Mouse (Mus musculus) hindbrain, postnatal 0 days (tissue): ENCODE measurements around the gene Cpa1. TPM values are rescaled to one million over a fixed set of nuclear protein-coding genes. Genes with fewer than 3 reads are reported as not detected.

Experiments
- ATAC-seq: fragments of 200-750 bp; cut with Nextera tagmentation; 2 replicates; pipeline ENCODE4 v1.8.0; 2017; ENCODE audit warnings: mild to moderate bottlenecking, moderate TSS enrichment, moderate library complexity
- DNase-seq: peaks from one replicate; pipeline ENCODE4 v3.0.0-alpha.2; 2015; ENCODE audit warnings: low spot score
- H3K27ac ChIP-seq: fragments of 300-500 bp; sonication (generic); 2 replicates; pipeline ENCODE4 v1.5.1; 2014; ENCODE audit warnings: mild to moderate bottlenecking
- H3K27me3 ChIP-seq: fragments of 300-500 bp; sonication (generic); 2 replicates; pipeline ENCODE4 v1.6.1; 2014; ENCODE audit warnings: low read length, mixed read lengths; ENCODE audit not compliant: insufficient read depth
- H3K36me3 ChIP-seq: fragments of 300-500 bp; sonication (generic); 2 replicates; pipeline ENCODE4 v1.6.1; 2014; ENCODE audit warnings: low read length, mixed read lengths; ENCODE audit not compliant: insufficient read depth
- H3K4me1 ChIP-seq: fragments of 300-500 bp; sonication (generic); 2 replicates; pipeline ENCODE4 v1.6.1; 2014; ENCODE audit warnings: antibody characterized with exemption, low read length, mixed read lengths; ENCODE audit not compliant: insufficient read depth
- H3K4me2 ChIP-seq: fragments of 300-500 bp; sonication (generic); 2 replicates; pipeline ENCODE4 v1.6.1; 2014; ENCODE audit warnings: low read depth, mild to moderate bottlenecking, low read length, moderate library complexity, mixed read lengths
- H3K4me3 ChIP-seq: fragments of 300-500 bp; sonication (generic); 2 replicates; pipeline ENCODE4 v1.5.1; 2014; ENCODE audit warnings: low read length
- H3K9ac ChIP-seq: fragments of 300-500 bp; sonication (generic); replicated peaks from 2 replicates; pipeline ENCODE4 v1.6.1; 2014; ENCODE audit warnings: mild to moderate bottlenecking, low read length, moderate library complexity, mixed read lengths
- H3K9me3 ChIP-seq: fragments of 300-500 bp; sonication (generic); 2 replicates; pipeline ENCODE4 v1.6.1; 2016; ENCODE audit warnings: low read length, mixed read lengths
- CTCF ChIP-seq: IDR thresholded peaks from 2 replicates; pipeline ENCODE4 v1.5.1; 2016; ENCODE audit warnings: antibody characterized with exemption, control low read depth, low read depth
- WGBS: fragments of 180-500 bp; shearing (Covaris S2); extraction: QIAGEN DNeasy Blood & Tissue Kit; methylation state at CpG from one replicate; pipeline ENCODE4 v1.1.7; 2014; 5-methylcytosine and 5-hydroxymethylcytosine counted together
- polyA plus RNA-seq: library from polyadenylated mRNA; unstranded; fragments of >200 nt; fragmentation: Nextera tagmentation; extraction: Ambion mirVana; gene quantifications from 2 replicates; pipeline ENCODE4 v1.2.1, GENCODE M21; 2015
- total RNA-seq: library from RNA; depleted of rRNA; stranded (reverse); fragments of >200 nt; gene quantifications from 2 replicates; pipeline ENCODE4 v1.2.3, GENCODE M21; 2014

Gene Cpa1
- total and polyA plus RNA-seq, 2 experiments from 2014 or later: 0.68 to 0.84 TPM

GRCm38 (mm10) chr6:30615741-30616140, 23.3 kb upstream of the Cpa1 start:
- Histone ChIP-seq H3K4me3 (no peak overlapping the region), H3K4me1 (peaks cover 11% of the 10 kb centered on the region; the same call in 1 of the 2 replicates), H3K27me3 (no peaks in the 10 kb centered on the region), H3K4me2 (no peak overlapping the region), H3K9me3 (no peaks in the 10 kb centered on the region), H3K9ac (no peak overlapping the region), H3K27ac (no peak overlapping the region), H3K36me3 (no peaks in the 10 kb centered on the region)
- ATAC-seq (no peak), DNase-seq (no peak)
- TF ChIP-seq CTCF: no peak
- WGBS: 35% methylated on average over 4 of the region's 4 CpGs

GRCm38 (mm10) chr6:30616491-30616941, 22.5 kb upstream of the Cpa1 start:
- ATAC-seq (no peak), DNase-seq (no peak)
- Histone ChIP-seq H3K4me1 (peaks cover 11% of the 10 kb centered on the region; the same call in 1 of the 2 replicates), H3K27ac (peak overlapping the region; percentile 54; the same call in 1 of the 2 replicates), H3K9ac (no peak overlapping the region), H3K4me3 (no peak overlapping the region), H3K27me3 (no peaks in the 10 kb centered on the region), H3K9me3 (no peaks in the 10 kb centered on the region), H3K4me2 (peak overlapping the region; percentile 65; the same call in 1 of the 2 replicates), H3K36me3 (no peaks in the 10 kb centered on the region)
- WGBS: 11% methylated on average over 8 of the region's 8 CpGs
- TF ChIP-seq CTCF: no peak

- 9% methylated on average over 13 of the region's 13 CpGs for WGBS
- DNase-seq: peak; percentile 10
- peak overlapping the region; percentile 34; the same call in 1 of the 2 replicates for H3K9ac ChIP-seq
Measured at GRCm38 (mm10) chr6:30617020-30617958, 21.7 kb upstream of the Cpa1 start.

GRCm38 (mm10) chr6:30617959-30618590, 20.9 kb upstream of the Cpa1 start:
- DNase-seq (peak; percentile 81), ATAC-seq (peak; percentile 94)
- Histone ChIP-seq H3K9me3 (no peaks in the 10 kb centered on the region), H3K4me3 (peak overlapping the region; percentile 25), H3K4me2 (peak overlapping the region; percentile 65), H3K4me1 (peaks cover 11% of the 10 kb centered on the region; the same call in 1 of the 2 replicates), H3K9ac (peak overlapping the region; percentile 34), H3K27ac (peak overlapping the region; percentile 46; the same call in 1 of the 2 replicates), H3K27me3 (no peaks in the 10 kb centered on the region), H3K36me3 (no peaks in the 10 kb centered on the region)
- 3% methylated on average over 18 of the region's 18 CpGs for WGBS
- TF ChIP-seq CTCF: peak; percentile 46; the same call in 1 of the 2 replicates

More at GRCm38 (mm10) chr6:30617020-30617958, 21.7 kb upstream of the Cpa1 start:
- H3K27me3 ChIP-seq: no peaks in the 10 kb centered on the region
- peak overlapping the region; percentile 65 for H3K4me2 ChIP-seq
- H3K4me3 ChIP-seq: peak overlapping the region; percentile 25
- TF ChIP-seq CTCF: no peak
- ATAC-seq: peak; percentile 5; the same call in 1 of the 2 replicates
- peak overlapping the region; percentile 54; the same call in 1 of the 2 replicates for H3K27ac ChIP-seq
- peaks cover 11% of the 10 kb centered on the region; the same call in 1 of the 2 replicates for H3K4me1 ChIP-seq
- no peaks in the 10 kb centered on the region for H3K36me3 ChIP-seq
- H3K9me3 ChIP-seq: no peaks in the 10 kb centered on the region

- H3K4me3 ChIP-seq: no peak overlapping the region
- DNase-seq (no peak), ATAC-seq (no peak)
- TF ChIP-seq CTCF: no peak
- no peaks in the 10 kb centered on the region for H3K27me3 ChIP-seq
- no peaks in the 10 kb centered on the region for H3K36me3 ChIP-seq
- peaks cover 11% of the 10 kb centered on the region; the same call in 1 of the 2 replicates for H3K4me1 ChIP-seq
- no peaks in the 10 kb centered on the region for H3K9me3 ChIP-seq
- peak overlapping the region; percentile 65; the same call in 1 of the 2 replicates for H3K4me2 ChIP-seq
- peak overlapping the region; percentile 46; the same call in 1 of the 2 replicates for H3K27ac ChIP-seq
- 26% methylated on average over 6 of the region's 6 CpGs for WGBS
- no peak overlapping the region for H3K9ac ChIP-seq
Measured at GRCm38 (mm10) chr6:30618735-30619134, 20.3 kb upstream of the Cpa1 start.

- 60% methylated on average over 5 of the region's 5 CpGs for WGBS
Measured at GRCm38 (mm10) chr6:30619606-30620005, 19.4 kb upstream of the Cpa1 start.

More at GRCm38 (mm10) chr6:30619606-30620005, 19.4 kb upstream of the Cpa1 start:
- Histone ChIP-seq H3K4me2 (no peak overlapping the region), H3K27me3 (no peaks in the 10 kb centered on the region), H3K4me1 (peaks cover 11% of the 10 kb centered on the region; the same call in 1 of the 2 replicates), H3K9me3 (no peaks in the 10 kb centered on the region), H3K36me3 (no peaks in the 10 kb centered on the region), H3K4me3 (no peak overlapping the region), H3K9ac (no peak overlapping the region), H3K27ac (no peak overlapping the region)
- no peak for DNase-seq
- no peak for ATAC-seq
- TF ChIP-seq CTCF: no peak
